Mouse (Mus musculus) 3134 (cell line): ENCODE results near the gene Ddx56.

Experiments used
- DNase-seq: peaks from one replicate; pipeline ENCODE4 v3.0.0-alpha.2; 2011; ENCODE audit warnings: low spot score; ENCODE audit not compliant: insufficient read length; ENCODE audit errors: extremely low read depth

The Ddx56 gene

GRCm38 (mm10) chr11:6267320-6268254 is at the start of gene Ddx56:
TSS of gene Ddx56 (minus strand) at chr11:6267772.
- DNase-seq, result peak; percentile 89

GRCm38 (mm10) chr11:6316821-6317220 is 49.2 kb upstream of the Ddx56 start:
- no peak for DNase-seq

DNA sequence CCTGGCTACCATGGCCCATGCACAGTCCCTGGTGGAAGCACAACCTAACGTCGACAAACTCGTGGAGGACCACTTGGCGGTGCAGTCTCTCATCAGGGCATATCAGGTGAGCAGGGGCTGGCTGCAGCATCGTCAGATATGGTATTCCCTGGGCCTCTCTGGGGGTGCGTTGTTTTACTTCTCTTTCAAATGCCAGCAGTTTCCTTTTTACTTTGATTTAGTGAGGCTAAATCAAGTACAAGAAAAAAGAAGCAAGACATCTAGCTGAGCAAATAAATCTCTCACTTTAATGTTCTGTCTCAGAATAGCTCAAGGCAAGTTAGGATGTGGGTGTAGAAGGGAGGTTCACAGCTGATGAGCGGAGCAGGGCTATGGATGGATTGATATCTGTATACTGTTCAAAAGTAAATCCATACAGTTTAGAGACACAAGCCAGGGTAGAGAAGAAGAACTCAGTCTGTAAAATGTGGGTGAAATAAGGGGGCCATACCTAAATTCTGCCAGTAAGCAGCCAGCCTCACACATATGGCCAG is 46.4 kb upstream of the Ddx56 start:
- no peak for DNase-seq

DNA sequence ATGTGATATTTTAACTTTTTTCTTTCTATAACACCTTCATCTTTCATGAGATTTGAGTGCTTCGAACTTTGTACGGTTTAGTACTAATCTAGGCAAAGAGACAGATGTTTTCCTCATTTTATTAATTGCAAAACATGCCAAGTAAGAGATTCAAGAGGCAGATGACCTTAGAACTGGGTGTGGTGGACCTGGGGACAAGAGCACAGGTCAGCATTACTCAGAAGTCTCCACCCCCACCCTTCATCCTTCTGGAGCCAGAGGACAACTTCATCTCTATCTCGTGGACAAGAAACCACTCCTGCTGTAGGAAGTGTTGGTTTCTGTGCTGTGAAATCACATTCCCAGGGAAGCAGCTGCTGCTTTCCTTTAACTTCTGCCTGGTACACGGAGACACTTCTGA is 40.6 kb upstream of the Ddx56 start:
- DNase-seq, result no peak

DNA sequence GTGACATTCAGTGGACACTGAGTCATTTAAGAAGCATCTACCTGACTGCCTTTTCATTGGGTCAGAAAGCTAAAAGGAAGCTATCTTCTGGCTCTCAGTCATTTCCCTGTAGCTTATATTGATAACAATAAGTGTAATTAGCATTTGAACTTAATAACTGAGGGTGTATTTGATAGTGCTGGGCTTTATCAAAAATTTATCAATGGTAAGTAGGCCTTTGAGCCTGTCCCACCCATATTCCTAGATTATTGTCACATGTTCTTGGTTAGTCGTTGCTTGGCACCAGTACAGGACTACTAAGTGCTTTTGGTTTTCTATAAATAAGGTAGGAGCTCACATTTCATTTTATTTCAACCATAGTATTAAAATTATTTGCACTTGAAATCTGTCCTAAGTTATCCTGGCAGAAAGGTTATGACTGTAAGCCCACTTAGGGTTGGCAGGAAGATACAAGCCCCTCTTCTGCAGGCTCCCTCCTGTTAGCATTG is 38.4 kb upstream of the Ddx56 start:
- DNase-seq, result no peak

GRCm38 (mm10) chr11:6302793-6303192 is 35.2 kb upstream of the Ddx56 start:
- no peak for DNase-seq

DNA sequence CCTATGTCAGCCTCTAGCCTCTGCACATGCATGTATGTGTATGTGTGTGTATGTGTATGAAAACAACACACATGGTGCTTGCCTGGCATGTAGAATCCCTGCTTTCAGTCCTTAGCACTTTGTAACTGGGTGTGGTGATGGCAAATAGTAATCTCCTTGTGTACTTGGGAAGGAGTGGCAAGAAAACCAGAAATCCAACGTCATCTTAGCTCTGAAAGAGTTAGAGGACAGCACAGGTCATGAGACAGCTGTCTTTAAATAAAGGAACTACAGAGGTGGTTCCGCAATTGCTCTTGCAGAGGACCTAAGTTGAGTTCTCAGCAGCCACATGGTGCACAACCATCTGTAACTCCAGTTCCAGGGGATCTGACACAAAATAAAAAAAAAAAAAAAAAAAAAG is 31.9 kb upstream of the Ddx56 start:
- DNase-seq, result no peak

- no peak for DNase-seq
Measured at GRCm38 (mm10) chr11:6296077-6296476, 28.5 kb upstream of the Ddx56 start.

- DNase-seq, result no peak
Measured at GRCm38 (mm10) chr11:6294632-6295031, 27.1 kb upstream of the Ddx56 start.

DNA sequence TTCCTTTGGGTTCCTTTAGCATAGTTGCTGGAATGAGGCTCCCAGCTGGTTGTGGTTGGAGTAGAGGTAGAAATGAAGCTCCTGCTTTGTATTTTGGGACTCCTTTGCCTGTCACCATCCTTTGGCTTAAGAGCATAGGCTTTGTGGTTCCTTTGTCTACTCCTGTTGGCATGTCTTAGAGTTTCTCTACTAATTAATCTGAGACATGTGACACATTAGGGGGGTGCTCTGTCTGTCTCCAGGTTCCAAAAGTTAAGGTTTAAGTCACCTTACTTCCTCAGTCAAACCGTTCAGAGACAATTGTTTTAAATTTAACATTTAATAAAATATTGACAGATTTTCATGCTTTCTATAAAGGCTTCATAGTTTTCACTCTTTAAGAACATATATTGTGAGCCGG is 26.0 kb upstream of the Ddx56 start:
- no peak for DNase-seq

- DNase-seq, result no peak
Measured at GRCm38 (mm10) chr11:6292988-6293349, 25.4 kb upstream of the Ddx56 start.

DNA sequence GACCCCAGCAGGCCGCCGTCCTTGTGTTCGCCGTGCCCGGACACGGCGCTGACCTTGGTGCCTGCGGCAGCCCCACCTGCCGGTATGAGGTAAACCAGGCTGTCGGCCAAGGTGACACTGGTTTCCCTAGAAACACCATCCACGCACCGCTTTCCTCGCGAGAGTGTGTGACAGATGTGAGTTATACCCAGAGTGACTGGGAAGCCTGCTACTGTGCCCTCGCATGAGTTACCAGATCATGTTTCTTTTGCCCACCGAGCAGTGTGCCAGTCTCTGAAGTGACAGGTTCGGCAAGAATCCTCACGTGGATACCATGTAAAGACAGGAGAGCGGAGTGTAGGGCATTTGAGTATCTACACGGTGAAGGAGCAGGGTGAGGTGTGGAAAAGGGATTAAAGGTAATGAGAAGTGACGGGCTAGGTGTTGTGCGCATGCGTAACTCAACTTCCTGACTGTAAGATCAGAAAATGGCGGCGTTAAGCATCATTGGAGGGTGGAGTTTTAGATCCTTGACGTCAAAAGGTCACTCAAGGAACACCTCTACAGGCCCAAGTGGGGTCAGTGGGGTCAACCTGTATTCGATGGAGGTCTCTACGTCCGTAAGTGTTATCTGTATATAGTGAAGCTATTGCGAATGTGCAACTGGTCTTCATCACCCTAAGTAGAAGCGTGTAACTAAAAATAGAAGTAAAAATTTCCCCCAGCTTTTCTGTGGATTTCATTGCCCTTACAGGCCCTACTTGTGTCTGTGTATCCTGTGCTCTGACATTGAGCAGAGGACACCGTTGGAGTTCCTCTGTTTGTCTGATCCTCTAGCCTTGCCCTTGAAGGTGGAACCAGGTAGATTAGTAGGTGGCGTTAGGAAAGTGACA is 24.8 kb upstream of the Ddx56 start:
- no peak for DNase-seq

DNA sequence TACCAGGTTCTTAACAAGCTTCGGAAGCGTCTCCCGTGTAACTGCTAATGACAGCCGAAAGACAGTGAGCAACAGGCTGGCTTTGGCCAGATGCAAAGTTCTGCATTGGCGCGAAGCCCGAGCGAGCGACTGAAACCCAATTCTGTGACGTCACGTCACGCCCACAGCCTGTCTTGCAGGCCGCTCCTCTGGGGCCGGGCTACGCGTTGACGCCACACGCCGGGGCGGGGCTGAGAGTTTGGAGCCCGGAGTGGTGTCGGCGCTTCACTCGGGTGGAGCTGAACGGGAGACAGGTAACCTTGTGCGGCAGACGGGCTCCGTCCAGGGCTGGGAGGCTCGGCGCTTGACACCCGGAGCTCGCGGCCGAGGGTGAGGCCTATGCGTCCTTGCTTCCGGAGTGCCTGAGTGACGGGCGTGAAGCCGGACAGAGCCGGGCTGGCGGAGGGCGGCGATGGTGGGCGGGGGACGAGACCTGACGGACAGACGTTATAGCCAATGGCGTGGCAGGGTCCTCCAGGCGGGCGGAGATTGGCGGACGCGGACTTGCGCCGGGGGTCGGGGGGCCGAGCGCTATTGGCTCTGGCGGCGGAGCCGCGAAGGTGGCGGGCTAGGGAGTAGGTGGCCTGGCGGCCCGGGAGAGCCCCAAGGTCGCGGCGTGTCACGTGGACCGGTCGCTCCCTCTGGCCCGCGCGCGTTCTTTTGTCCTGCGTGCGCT is 24.0 kb upstream of the Ddx56 start, which contains the start of gene Ogdh:
Gene Ogdh, plus strand, starts transcription at position 233 of the 715 bp plus-strand sequence.
- peak; percentile 98 for DNase-seq

DNA sequence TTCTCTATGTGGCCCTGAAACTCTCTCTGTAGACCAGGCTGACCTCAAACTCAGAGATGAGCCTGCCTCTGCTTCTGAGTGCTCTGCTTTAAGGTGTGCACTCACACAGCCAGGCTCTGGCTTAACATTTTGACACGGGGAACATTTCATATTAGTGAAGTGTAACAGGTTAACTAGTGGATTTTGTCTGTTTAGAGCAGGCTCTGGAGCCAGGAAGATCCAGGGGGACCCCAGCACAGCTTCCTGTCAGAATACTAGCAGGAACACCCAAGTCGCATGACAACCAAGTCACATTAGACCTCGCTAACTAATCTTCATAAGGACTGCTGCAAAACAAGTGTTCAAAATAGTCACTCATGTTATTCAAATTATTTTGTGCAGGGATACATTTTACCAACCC is 23.3 kb upstream of the Ddx56 start:
- DNase-seq, result no peak

DNA sequence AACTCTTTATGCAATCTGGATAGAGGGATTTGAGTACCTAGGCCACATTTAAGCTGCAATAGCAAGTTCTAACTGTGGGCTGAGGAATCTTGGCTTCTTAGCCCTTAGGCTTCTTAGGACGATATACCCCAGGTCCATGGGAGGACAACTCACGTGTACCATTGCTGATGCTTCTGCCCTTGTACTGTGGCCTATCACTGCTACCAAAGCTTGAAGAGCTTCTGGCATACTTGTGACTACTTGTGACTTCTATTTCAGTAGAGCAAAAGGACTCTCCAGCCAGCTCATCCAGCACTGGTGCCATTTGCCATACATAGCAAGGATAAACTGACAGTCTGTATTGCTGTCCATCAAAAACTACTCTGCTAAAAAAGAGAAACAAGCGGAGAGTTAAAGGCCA is 22.6 kb upstream of the Ddx56 start:
- no peak for DNase-seq

DNA sequence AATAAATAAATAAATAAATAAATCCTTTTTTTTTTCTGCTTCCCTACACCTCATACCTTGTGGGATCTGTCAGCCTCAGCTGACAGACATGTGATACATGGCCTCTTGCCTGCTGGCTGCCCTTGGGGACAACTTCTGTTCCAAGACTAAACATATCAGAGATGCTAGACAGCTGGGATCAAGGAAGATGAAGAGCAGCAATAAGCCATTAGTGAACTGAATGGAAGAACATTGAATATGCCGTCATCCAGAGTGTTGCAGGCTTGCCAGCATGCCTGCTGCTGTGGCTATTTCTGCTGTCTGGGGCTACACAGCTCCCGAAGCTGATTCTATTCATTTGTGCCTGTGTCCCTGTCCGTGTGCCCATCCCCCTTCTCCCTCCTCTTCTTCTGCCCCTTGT is 15.4 kb upstream of the Ddx56 start:
- no peak for DNase-seq

DNA sequence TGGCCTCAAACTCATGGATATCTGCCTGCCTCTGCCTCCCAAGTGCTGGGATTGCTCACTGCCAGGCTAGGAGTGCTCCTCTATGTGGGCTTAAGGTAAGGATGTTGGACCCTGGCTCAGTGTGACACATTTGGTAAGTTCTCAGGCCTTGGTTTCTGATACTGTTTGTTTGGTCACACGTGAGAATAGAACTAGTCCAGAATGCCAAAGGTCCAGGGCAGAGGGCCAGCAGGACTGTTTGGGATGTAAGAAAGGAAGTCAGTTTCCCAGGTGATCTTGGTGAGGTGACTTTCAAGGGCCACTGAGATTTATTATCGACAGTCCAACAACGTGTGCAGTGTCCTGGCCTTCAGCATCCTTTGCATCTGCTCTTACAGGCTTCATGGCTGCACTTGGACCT is 8.9 kb upstream of the Ddx56 start:
- no peak for DNase-seq

DNA sequence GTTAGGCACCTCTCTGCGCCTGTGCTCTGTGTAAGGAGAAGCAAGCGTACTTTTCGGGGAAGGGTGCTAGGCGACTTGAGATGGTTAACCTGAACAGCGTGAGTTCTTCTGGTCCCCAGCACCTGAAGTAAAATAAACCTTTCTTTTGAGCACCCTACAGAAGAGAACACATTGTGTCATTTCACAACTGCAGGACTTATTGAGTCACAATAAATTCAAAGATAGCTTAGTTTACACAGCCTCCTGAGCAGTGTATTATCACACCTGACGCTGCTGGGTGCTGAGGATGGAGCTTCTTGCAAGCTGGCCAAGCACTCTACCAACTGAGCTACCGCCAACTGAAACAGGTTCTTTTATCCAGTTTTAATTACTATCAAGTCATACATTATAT is 7.5 kb upstream of the Ddx56 start:
- DNase-seq, result no peak

- DNase-seq, result peak; percentile 92
Measured at GRCm38 (mm10) chr11:6274387-6275093, 7.0 kb upstream of the Ddx56 start, which contains the start of gene Tmed4. TSS of gene Tmed4 (minus strand) at chr11:6274870.

GRCm38 (mm10) chr11:6273607-6274006 is 6.0 kb upstream of the Ddx56 start:
- no peak for DNase-seq
